Mouse (Mus musculus) urinary bladder, adult 2 months (tissue): ENCODE data around the gene Naa35. TPM values are rescaled to one million over a fixed set of nuclear protein-coding genes. Genes with fewer than 3 reads are reported as not detected.

Experiments
- DNase-seq: peaks from one replicate; pipeline ENCODE4 v3.0.0; 2022; ENCODE audit warnings: low spot score
- polyA plus RNA-seq: library from polyadenylated mRNA; depleted of rRNA; stranded (reverse); fragments of >200 nt; gene quantifications from 2 replicates; pipeline ENCODE4 v1.2.3, GENCODE M21; 2012; rRNA removed

The Naa35 gene
- 45.8 and 49.5 TPM in 2 replicates for polyA plus RNA-seq

DNA sequence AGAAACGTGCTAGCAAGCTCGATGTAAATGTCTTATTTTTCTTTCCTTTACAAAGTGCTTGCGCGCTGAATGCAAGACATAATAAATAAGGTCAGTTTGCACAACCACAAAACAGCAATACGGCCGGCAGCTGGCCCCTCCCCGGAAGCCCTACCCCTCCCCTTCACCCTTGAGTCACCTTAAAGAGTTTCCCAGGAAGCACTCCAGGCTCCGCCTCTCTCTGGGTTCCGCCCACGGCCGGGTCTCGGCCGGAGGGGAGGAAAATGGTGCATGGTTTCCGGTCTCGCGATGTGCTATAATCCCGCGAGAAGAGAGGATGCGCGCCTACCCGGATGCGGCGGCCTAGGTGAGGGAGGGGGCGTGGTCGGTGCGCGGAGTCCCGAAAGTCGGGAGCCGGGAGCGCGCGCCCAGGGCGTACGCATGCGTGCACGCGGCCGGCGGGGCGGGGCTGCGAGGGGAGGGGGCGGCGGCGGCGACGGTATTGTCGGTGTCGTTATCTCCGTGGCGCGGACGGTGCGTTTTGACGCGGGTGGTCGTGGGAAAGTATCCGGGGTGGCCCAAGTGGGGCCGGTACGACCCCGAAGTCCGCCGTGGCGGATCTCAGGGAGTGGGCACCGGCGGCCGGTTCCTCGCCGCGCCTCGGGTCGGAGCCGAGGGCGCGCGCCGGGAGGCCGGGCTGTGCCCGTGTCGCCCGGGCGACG is at the start of gene Naa35, which contains the start of gene Agtpbp1:
TSS of gene Naa35 (plus strand) at position 313 of the 701 bp plus-strand sequence.
TSS of gene Agtpbp1 (minus strand) at position 281 of the 701 bp plus-strand sequence.
- peak; percentile 98 for DNase-seq

DNA sequence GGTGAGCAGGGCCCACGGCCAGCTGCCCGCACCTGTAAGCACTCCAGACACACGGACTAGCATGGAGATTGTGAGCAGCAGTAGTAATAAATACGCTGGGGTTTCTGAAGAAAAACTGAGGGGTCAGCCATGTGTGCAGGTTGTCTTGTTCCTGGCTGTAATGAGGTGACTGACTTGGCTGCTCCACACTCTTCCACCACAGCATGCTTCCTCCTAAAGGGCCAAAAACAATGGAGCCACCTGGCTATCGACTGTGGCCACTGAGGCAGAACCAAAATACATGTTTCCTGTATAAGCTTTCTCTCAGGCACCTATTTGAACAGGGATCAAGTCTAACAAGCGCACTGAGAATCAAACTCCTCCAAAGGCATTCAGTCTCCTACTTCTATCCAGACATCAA is 49.3 kb upstream of the Naa35 start:
- DNase-seq = no peak

DNA sequence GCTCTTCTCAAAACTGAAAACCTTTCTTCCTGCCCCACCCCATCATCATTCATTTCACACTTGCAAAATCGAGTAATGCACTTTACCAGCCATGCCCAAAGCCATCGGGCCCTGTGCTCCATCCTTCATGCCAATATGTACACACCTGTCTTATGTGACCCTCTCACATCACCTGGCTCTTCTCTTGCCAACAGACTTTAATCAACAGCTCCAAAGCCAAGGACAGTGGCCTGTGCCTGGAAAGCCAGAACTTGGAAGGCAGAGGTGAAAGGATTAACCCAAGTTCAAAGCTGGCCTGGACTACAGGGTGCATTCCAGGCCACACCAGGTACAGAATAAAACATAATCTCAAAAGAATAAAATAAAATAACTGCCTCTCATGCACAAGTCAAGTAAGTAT is 48.4 kb upstream of the Naa35 start:
- no peak for DNase-seq

DNA sequence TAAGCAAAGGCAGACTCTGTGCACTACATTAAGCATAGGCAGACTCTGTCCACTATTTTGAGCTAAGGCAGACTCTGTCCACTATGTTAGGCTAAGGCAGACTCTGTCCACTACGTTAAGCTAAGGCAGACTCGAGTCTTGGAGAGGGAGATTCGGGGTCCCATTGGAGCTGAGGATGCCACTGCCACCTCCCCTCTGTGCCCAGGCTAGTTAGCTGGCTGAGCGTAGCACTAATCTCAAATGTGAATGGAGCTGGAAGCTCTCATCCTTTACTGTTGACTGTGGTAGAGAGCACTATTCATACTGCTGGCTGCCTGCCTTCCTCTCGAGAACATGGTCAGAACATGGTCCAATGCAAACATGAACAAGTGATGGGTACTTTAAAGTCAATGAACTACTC is 46.4 kb upstream of the Naa35 start:
- DNase-seq = no peak

DNA sequence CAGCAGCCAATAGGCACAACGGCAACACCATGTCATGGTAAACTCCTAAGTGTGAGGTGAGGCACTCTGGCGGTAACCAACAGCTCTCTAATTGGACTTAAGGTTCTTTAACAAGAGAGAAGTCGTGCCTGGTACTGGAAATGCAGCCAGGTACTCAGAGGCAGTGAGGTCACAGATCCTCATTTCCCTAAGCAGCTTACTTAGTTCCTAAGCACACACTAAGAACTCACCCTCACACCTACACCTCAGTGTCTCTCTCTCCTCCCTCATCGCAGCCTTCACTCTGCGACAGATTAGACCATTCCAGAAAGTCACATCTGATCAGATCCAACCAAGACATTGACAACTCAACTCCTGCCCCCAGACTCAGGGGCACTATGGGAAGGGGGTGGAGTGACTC is 45.0 kb upstream of the Naa35 start:
- DNase-seq = no peak

DNA sequence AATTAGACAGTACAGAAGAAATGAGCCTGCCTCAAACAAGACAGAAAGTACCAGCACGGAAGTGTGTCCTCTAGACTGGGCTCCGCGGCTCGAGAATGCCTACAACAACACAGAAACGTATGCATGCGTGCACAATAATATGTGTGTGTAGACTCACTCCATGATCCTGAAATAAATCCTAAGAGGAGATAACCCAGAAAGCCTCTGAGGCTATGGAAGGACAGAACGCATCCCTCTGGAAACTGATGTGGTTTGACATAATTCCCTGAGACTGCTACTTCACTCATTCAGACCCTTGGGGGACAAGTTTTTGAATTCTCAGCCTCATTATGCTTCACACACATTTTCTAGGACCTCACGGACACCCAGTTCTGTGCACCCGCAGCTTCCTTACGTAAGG is 42.6 kb upstream of the Naa35 start:
- DNase-seq = no peak

DNA sequence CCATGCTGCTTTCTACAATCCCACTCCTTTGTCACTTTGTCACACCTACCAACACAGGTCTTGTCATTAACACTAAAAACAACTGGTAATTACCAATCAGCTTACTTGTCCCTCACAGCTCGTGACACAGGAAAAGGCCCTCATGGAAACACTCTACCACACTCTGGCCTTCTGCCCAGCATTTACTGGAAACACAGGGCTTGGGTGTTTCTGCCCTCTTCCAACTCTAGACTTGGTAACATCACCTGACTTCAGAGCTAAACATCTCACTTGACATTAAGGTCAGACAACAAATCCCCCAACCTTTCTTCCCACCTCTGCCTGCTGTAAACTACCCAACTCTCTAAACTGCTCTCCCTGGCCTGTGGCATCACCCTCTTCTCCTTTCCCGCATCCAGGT is 38.0 kb upstream of the Naa35 start:
- DNase-seq = no peak

DNA sequence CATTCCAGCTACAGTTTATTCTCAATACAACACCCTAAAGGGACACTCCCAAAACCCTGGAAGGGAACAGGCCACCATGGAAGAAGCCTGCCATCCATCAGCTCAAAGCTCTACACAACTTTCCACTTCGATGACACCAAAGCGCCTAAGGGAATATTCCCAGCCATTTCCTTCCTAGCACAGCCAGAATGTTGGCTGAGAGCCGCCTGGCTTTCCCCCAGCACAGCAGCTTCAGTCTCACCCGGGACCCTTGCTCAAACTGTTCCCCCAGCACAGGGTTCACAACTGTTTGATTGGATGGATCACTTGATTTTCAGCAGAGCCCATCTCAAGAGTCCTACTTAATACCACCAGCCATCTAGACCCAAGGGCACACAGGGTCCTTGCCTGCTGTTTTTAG is 37.3 kb upstream of the Naa35 start:
- no peak for DNase-seq

DNA sequence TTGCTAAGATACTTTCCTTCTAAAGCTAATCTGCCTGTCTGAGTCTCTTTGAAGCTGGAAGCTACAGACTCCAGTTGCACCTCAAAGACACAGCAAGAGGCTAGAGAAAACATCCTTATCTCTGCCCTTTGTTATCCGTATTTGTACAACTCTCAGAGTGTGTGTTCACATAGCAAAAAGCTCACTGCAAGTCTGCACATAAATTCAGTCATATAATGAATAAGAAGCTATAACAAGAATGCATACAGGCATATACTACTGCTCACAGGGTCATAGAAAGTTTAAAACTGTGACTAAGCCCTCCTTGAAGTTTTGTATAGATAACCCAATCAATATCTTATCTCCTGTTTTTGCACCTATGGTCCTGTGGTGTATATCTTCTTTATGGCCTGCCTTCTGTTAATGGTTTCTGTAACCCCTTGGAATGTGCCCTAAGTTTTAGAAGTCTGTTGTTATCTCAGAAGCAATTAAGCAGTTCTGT is 35.7 kb upstream of the Naa35 start:
- no peak for DNase-seq

DNA sequence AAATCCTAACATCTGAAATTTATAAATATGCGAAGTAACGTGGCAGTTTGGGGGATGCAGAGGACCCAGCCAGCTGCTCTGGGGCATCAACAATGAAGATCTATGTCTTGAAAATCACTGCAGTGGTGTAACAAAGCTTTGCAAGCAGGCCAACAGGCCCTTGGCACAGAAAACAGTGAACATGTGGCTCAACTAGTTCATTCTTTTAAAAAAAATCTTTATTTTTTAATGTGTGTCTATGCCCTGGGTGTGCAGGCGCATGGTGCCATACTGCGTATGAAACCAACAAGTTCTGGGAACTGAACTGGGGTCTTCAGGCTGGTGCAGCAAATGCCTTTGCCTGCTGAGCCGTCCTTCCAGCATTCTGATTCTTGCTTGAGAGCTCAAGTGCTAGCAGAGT is 32.8 kb upstream of the Naa35 start:
- DNase-seq = no peak

DNA sequence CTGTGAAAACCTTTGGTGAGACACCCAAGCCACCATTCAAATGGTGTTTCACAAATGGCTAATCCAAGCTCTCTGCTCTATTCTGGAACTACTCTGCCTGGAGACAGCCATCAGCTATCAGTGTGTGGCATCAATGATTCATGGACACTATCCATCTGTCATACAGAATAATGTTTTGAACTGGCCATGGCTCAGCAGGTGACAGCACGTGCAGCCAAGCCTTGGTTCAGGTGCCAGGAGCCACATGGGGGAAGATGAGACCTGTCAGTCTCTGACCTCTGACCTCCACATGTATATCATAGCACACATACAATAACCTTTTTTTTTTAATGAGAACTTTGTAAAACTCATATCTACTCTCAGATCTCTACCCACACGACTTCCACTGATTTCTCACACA is 32.3 kb upstream of the Naa35 start:
- DNase-seq = no peak

DNA sequence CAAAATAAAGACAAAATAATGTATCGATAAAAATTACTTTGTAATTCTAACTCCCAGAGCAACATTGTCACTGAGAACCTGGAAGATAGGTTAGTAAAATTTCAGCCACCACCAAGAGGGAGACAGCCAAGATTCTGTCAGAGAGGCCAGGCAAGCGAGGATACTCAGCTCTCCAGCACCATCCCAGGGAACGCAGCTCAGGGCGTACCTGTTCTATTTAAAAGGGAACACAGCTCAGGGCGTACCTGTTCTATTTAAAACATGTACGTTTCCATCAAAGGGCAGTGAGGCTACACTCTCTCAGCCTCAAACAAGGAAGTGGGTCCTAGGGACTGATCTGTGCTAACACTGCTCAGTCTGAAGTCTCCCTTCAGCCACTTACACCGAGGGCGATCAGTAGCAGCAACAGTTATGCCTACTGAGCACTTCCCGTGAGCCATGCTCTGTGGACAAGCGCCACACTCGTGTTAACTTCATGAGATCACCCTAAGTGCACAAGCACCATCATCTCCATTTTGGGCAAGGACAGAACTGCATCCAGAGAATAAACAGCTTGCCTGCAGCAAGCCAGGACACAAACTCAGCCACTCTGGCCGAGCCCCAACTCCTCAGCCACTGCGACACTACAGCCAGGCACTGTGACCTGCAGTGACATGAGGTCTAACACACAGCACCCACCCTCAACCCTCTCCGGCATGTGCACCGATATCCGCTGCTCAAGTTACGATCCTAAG is 30.1 kb upstream of the Naa35 start:
- DNase-seq = no peak

DNA sequence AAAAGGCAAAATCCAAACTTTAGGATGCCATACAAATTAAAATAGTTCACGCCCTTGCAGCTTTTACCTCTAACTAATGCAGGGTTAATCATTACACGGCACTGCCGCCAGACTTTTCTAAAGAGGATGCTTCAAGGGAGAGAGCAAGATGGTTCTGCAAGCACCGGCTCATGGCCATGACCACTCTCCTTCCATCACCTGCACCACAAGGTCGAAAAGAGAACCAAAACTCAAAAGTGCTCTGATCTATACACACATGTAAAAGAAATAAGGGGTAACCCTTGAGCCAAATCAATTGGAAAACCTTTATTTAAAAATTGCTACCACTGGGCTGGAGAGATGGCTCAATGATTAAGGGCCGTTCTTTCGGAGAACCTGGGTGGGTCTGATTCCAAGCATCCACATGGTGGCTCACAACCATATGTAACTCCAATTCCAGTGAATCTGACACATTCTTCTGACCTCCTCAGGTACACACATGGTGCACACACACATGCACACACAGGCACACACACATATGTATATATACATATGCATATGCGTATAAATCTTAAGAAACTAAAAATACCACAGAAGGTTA is 29.4 kb upstream of the Naa35 start:
- DNase-seq = no peak

DNA sequence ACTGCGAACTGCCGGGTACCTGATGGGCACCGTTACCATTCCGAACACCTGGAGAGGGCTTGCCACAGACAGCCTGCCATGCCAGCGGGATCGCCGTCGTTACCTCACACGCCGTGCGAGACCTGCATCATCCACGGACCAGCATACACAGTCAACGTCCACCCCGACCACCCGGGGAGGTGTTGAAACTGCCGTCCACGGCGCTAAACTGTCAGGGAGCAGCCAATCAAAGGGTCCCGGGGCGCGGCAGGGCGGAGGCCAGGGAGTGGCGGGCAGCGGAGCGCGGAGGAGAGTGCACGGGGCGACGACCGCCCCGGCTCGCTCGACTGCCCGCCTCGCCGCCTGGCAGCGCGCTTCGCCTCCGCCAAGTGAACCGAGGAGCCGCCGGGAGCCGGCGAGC is 28.4 kb upstream of the Naa35 start:
- DNase-seq = peak; percentile 54

DNA sequence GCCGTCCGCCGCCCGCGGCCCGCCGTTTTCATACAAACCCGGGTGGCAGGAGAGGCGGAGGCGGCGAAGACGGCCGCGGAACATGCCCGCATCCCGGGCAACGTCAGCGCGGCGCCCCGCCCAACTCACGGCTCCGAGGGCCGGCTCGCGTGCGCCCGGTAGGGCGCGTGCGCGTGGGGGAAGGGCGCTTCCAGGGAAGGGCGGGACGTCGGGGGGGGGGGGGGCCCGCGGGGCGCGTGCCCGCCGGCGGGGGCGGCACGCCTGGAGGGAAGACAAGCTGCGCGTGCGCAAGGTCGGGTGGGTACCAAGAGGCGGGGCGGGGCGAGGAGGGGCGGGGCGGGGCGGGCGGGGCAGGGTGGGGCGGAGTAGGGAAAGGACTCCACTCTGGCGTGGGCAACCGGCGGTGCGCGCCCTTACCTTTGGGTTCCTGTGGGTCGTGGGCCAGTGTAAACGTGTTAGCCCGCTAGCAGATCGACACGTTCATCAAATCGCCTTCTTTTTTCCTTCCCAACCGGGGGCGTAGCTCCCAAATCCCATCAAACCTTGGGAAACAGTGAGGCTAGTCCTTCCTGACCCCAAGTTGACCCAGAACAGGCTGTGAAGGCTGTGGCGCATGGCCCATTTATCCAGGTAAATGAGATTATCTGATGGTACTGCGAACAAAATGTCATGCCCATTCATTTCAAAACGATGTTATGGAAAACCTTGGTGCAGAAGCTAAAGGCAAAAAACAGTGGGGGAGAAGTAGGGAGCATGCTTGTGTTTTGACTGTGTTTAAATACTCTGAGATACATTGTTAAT is 27.7 kb upstream of the Naa35 start:
- DNase-seq = peak; percentile 81

DNA sequence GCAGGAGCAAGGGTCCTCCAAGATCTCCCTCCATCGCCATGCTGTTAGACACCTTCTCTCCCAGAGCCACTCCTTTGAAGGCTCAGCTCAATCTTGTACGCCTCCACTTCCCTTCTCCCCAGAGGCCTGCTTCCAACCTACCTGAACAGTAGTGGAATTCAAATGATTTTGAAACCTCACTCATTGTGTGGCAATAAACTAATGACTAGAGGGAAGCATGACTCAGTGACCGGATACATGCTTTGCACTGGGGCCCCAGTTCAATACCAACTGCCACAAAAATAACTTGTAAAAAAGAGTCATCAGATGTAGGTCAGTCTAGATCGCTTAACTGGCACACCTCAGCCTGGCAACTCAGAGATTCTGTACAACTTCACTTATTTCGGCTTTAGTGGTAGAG is 26.3 kb upstream of the Naa35 start:
- no peak for DNase-seq

DNA sequence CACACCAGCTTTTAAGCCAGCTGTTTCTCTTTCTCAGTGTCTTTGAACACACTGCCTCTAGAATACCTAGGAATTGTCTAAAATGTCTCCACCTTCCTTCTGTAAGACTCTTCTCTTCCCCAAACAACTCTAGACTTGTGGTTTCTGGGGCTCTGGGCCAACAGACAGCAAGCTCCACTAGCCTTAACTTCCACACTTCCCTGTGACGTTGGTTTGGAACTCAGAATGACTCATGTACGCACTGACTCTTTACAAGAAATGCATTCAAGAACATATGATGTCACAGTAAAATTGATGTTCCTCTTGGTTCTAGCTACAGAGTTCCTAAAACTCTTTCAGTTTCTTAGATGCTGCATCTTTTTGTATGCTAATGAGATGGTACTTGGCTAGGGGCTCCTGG is 22.6 kb upstream of the Naa35 start:
- DNase-seq = no peak

DNA sequence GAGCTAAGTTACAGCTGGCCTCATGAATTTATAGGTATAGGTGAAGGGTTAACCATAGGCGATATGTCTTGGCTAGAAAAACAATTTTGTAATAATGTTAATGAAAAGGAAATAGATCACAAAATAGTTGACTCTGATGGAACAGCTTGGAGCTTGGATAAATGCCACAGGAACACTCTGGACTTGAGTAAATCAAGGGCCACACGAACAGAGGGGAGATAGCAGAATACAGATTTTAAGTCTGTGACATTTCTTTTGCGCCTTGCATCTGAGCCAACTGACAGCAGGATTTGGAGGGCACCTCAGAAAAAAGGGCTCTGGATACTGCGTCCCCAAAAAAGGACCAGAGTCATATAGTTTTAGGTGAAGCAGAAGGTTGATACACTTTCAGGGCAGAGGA is 20.6 kb upstream of the Naa35 start:
- DNase-seq = no peak

DNA sequence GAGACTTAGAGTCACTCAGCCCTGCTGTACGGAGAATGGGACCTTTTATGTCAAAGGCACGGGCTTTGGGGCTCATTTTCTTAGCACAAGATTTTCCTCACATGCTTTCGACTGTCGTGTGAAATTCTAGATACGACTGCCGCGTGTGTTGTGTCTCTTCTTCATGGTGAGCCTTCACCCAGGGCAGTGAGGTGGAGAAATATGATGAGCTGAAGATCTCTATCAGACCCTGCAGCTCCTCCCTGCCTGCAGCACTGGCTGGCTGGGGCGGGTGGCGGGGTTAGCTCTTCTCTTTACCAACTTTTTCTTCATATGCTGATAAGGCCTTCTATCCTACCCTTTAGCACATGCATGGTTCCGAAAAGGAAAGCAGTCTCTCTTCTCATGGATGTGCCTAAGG is 20.1 kb upstream of the Naa35 start:
- no peak for DNase-seq

DNA sequence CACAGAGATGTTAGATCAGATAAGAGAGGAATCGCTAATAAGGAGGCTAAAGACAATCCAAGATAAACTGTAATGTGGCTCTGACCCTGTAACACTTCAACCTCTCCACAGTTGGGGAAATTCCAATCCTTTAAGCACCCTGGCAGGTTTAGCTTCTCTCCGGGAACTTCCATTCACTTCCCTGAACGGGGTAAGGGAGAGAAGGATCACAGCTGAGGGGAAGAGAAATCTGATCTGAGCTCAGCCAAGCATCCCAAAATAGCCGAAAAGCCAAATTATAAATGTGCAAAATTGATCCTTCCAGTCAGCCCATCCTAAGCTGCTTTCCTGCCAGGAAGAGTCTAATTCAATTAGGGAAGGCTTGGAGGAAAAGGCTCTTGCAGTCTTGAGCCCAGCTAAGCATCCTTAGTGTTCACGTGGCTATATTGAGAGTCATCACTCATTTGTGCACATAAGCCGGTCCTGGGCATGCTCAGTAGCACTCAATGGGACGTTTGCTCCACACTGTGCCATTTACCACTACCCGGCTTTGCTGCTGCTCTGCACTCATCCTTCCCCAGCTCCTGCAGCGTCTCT is 19.0 kb upstream of the Naa35 start:
- DNase-seq = no peak

DNA sequence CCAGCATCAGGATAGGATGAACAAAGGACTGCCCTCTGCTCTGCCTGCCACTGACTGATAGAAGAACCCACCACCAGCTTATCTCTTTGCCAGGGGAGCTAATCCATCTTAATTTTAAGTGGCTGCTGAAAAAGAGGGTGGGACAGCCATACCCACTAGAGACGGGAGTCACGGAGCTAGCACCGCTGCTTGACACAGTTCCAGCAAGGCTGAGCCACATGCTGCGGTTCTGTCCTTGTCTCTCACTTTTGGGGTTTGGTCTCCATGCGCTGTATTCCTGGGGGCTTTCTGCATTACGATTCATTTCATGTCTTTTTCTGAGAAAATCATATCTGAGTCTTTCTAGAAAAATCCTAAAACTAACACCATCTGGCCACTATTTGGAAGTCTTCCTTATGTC is 14.0 kb upstream of the Naa35 start:
- DNase-seq = no peak

DNA sequence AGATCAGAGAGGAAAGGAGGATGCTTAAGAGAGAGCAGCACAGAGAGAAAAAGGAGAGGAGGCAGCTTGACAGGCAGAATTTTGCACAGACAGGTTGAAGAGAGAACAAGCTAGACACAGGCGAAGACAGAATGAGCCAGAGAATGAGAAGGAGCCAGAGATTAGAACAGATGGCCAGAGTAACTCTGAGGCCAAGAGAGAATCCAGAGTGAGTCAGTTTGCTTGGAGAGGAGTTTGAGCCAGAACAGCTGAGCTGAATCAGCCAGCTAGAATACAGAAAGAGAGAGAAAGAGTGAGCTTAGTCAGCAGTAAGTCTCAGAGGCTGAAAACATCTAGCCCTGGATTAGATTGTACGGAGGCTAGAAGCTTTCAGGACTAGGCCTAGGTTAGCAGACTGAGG is 12.5 kb upstream of the Naa35 start:
- no peak for DNase-seq
